Mouse (Mus musculus): ENCODE results near the gene Ndufs8. TPM values are rescaled to one million over a fixed set of nuclear protein-coding genes. Genes with fewer than 3 reads are reported as not detected.
"Not testable (repeated sequence)": the region's sequence is repeated elsewhere in the genome, so short reads cannot be mapped to it uniquely, and the experiment has no call there.

The Ndufs8 gene
- 41.6 and 58.3 TPM in 2 replicates for polyA plus RNA-seq (2011; ENCODE audit: insufficient read depth, insufficient read length, low replicate concordance, missing spikeins)

DNA sequence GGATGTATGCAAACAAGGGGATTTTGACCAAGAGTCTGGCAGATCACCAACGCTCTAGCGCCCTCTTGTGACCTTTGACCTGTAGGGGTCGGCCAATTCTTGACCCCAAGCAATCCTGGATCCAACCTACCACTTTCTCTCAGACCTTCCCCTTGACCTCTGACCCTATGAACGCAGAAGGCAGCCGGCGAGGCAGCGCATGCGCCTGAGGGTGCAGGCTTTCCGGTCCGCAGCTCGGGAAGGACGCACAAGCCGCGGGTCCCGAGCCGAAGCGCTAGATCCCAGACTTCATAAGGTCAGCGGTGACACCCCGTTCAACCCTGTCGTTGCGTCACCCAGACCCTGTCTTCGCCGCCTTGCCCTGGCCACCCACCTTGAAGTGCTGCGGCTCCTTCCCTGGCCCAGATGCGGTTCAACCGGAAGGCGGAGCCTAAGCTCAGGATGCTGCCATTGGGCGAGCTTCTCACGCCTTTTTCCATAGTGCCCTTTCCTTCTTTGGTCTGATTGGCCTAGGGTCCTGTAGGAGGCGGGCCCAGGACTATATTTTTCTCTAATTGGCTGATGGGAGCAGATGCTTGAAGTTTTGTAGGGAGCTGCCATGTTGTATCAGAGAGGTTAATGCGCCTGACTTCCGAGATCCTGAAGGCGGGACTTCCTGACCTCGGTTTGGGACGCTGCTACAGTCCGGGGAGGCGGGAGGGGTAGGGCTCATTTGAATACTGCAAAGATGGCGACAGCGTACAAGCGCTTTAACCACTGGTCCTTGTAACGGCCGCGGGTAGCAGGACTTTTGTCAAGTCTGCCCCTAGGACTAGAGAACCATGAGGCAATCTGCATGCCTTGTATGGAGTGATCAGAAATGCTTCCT lies at the start of gene Ndufs8:
Gene Ndufs8, minus strand, starts transcription at position 438 of the 868 bp plus-strand sequence.
- Histone ChIP-seq H3K4me1 (ENCODE audit: control insufficient read depth, insufficient read depth, low read length) (peaks cover 8% of the 10 kb centered on the region), H3K27ac (ENCODE audit: control insufficient read depth, insufficient read depth, low read depth, low read length, poor library complexity) (peak within 1 kb of the TSS; percentile 89), H3K4me3 (replicated peaks; ENCODE audit: control insufficient read depth, low read depth, low read length) (peak within 1 kb of the TSS; percentile 93)
- WGBS = under 1% methylated on average over 43 of the region's 43 CpGs
- TF ChIP-seq CTCF (IDR thresholded peaks at IDR 0.05; ENCODE audit: control insufficient read depth, insufficient read depth, low read length) = peak; percentile 37; the same call in 1 of the 2 replicates
- TF ChIP-seq POLR2A (IDR thresholded peaks at IDR 0.05; ENCODE audit: borderline replicate concordance, control insufficient read depth, low read depth, low read length) = peak; percentile 78

DNA sequence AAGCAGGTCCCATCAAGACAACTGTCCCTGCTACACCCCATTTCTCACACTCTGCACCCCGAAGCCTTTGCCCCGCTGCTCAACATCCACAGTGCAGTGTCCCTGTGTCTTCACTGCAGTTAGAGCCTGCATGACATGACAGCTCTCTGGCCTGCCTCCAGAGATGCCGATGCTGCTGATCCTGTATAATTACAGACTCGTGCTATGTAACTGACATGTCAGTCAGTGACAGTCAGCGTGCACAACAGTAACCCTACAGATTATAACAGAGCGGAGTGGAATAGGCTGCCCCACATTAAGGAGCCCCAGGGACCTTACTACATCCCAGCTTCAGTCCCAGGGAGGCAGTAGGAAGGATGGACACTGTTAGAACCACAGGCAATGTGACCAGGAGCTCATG lies 49.2 kb upstream of the Ndufs8 start:
- H3K4me3 ChIP-seq (replicated peaks; ENCODE audit: control insufficient read depth, low read depth, low read length); H3K27ac ChIP-seq (ENCODE audit: control insufficient read depth, insufficient read depth, low read depth, low read length, poor library complexity); H3K4me1 ChIP-seq (ENCODE audit: control insufficient read depth, insufficient read depth, low read length): not testable (repeated sequence)
- 85% methylated on average over 6 of the region's 6 CpGs for WGBS

DNA sequence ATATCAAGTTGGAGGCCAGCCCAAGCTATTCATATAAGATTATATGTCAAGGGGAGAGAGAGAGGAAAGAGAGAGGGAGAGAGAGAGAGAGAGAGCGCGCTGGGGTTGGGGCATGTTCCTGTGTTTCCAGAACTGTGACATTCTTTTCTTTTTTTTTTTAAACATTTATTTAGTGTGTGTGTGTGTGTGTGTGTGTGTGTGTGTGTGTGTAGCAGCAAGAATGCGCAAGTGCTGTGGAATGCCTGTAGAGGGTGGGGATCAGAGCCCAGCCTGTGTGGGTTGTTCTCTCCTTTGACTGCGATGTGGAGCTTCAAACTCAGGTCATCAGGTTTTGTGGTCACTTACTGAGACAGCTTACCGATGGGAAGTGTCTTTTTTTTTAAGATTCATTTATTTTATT lies 47.6 kb upstream of the Ndufs8 start:
- peaks cover 2% of the 10 kb centered on the region; the same call in 1 of the 2 replicates for H3K4me1 ChIP-seq (ENCODE audit: control insufficient read depth, insufficient read depth, low read length)
- no peak overlapping the region for H3K4me3 ChIP-seq (replicated peaks; ENCODE audit: control insufficient read depth, low read depth, low read length)
- H3K27ac ChIP-seq (ENCODE audit: control insufficient read depth, insufficient read depth, low read depth, low read length, poor library complexity) = no peak overlapping the region
- TF ChIP-seq POLR2A (IDR thresholded peaks at IDR 0.05; ENCODE audit: borderline replicate concordance, control insufficient read depth, low read depth, low read length) (no peak), CTCF (IDR thresholded peaks at IDR 0.05; ENCODE audit: control insufficient read depth, insufficient read depth, low read length) (no peak)
- WGBS = 72% methylated on average over 5 of the region's 5 CpGs

DNA sequence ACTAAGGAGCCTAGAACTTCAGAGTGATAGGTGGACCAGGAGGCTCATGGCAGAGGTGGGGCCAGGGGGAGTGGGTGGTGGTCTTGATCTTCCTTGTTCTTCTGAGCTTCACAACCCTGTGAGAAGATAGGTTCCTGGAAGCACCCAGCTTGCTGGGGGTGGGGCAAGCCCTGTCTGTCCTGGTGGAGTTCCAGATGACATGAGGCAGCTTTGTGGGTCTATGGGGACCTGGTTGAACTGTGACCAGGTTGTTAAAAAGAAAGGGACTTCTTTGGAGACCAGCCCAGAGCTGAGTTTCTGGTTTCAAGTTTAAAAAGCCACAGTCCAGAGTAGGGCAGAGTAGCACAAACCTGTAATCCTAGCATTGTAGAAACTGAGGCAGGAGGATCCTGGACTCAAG lies 46.5 kb upstream of the Ndufs8 start:
- peaks cover 3% of the 10 kb centered on the region; the same call in 1 of the 2 replicates for H3K4me1 ChIP-seq (ENCODE audit: control insufficient read depth, insufficient read depth, low read length)
- TF ChIP-seq CTCF (IDR thresholded peaks at IDR 0.05; ENCODE audit: control insufficient read depth, insufficient read depth, low read length) = no peak
- TF ChIP-seq POLR2A (IDR thresholded peaks at IDR 0.05; ENCODE audit: borderline replicate concordance, control insufficient read depth, low read depth, low read length) = no peak
- H3K4me3 ChIP-seq (replicated peaks; ENCODE audit: control insufficient read depth, low read depth, low read length) = no peak overlapping the region

DNA sequence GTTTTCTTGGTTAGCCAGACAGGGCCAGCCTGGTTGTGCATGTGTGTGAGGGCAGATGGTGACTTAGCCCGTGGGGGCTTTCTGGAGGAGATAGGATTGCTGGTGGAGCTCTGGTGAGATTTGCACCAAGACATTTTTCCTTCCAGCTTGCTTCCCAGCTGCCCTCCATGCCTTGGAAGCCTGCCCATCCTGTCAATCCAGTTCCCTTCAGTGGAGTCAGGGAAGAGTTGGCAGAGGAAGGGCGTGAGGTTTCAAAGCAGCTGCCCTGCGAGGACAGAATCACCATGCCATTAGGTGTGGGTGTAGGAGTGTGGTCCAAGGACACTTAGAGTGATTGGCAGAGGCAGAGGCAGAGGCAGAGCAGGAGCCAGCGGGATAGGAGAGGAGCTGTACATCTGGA lies 45.9 kb upstream of the Ndufs8 start, which contains the start of gene Aldh3b3:
Gene Aldh3b3, plus strand, starts transcription at position 176 of the 400 bp plus-strand sequence.
- TF ChIP-seq CTCF (IDR thresholded peaks at IDR 0.05; ENCODE audit: control insufficient read depth, insufficient read depth, low read length) (no peak), POLR2A (IDR thresholded peaks at IDR 0.05; ENCODE audit: borderline replicate concordance, control insufficient read depth, low read depth, low read length) (no peak)
- Histone ChIP-seq H3K4me1 (ENCODE audit: control insufficient read depth, insufficient read depth, low read length) (peaks cover 2% of the 10 kb centered on the region; the same call in 1 of the 2 replicates), H3K27ac (ENCODE audit: control insufficient read depth, insufficient read depth, low read depth, low read length, poor library complexity) (no peak within 1 kb of the TSS), H3K4me3 (replicated peaks; ENCODE audit: control insufficient read depth, low read depth, low read length) (no peak within 1 kb of the TSS)
- WGBS = 72% methylated on average over 4 of the region's 4 CpGs

More for the DNA sequence above, 46.5 kb upstream of the Ndufs8 start:
- no peak overlapping the region for H3K27ac ChIP-seq (ENCODE audit: control insufficient read depth, insufficient read depth, low read depth, low read length, poor library complexity)

DNA sequence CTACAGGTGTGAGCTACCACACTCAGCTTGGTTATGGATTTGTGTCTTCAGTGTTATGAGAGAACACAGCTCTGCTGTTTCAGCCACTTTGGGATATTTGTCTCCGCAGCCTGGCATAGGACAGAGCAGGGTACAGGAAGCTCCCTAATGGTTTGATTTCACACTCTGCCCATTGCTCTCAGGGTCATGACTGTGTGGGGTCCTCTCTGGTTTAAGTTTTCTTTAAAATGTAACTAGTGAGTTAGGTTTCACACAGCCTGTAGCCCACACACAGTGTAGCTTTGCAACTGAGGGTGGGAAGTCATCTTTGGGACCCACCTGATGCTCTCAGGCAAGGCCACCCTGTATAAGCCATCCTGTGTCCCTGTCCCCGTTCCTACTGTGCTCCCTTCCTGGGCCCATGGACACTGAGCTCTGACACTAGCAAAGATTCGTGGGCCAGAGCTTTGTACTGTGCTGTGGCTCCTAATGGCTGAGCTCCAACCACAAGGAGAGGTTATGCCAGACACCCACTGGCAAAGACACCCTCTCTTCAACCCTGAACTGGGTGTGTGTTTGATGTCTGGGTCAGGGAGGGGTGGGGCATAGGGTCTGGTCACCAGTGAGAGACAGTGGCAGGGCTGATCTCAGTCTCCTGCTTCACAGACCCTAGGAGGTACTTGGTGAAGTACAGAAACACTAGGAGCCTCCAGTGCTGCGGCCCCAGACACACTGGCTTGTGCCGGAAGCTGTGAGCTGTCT lies 44.9 kb upstream of the Ndufs8 start:
- H3K4me1 ChIP-seq (ENCODE audit: control insufficient read depth, insufficient read depth, low read length); H3K4me3 ChIP-seq (replicated peaks; ENCODE audit: control insufficient read depth, low read depth, low read length); H3K27ac ChIP-seq (ENCODE audit: control insufficient read depth, insufficient read depth, low read depth, low read length, poor library complexity): not testable (repeated sequence)
- 73% methylated on average over 5 of the region's 5 CpGs for WGBS

DNA sequence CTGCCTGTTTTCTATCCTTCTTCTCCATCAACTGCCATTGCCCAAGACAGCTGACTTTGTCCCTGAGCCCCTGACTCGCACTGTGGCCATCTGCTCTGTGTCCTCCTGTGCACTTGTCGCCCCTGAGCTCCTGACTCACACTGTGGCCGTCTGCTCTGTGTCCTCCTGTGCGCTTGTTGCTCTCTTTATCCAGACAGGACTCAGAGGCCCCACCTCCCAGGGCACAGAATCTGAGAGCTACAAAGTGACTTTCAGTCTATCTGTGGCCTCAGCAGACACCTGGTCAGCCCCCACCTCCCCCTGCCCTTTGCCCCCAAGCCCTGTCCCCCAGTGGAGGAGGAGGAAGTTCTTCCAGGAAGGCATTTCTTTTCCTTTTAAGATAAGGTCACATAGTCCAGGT lies 43.2 kb upstream of the Ndufs8 start:
- WGBS = 68% methylated on average over 4 of the region's 4 CpGs

DNA sequence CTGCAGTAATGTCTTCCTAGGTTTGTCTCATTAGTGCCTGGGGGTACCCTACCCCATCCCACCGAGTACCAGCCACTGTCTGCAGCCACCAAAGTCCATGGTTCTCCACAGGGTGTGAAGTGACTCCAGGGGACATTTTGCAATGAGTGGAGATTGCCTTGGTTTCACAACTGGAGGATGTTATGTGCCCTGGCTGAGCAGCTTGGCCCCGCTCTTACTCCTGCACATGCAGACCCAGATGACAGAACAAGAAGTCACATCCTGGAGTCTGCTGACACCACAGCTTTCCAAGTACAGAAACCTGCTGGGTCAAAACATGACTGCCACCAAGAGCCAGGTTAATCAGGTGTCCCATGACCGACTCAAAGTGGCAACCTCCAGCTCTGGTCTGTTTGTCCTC lies 42.5 kb upstream of the Ndufs8 start:
- Histone ChIP-seq H3K4me1 (ENCODE audit: control insufficient read depth, insufficient read depth, low read length) (peaks cover 5% of the 10 kb centered on the region; the same call in 1 of the 2 replicates), H3K27ac (ENCODE audit: control insufficient read depth, insufficient read depth, low read depth, low read length, poor library complexity) (no peak overlapping the region), H3K4me3 (replicated peaks; ENCODE audit: control insufficient read depth, low read depth, low read length) (no peak overlapping the region)
- TF ChIP-seq POLR2A (IDR thresholded peaks at IDR 0.05; ENCODE audit: borderline replicate concordance, control insufficient read depth, low read depth, low read length) (no peak), CTCF (IDR thresholded peaks at IDR 0.05; ENCODE audit: control insufficient read depth, insufficient read depth, low read length) (no peak)
- WGBS = 49% methylated on average over 3 of the region's 3 CpGs

More for the DNA sequence above, 43.2 kb upstream of the Ndufs8 start:
- H3K4me3 ChIP-seq (replicated peaks; ENCODE audit: control insufficient read depth, low read depth, low read length) = no peak overlapping the region
- peaks cover 5% of the 10 kb centered on the region; the same call in 1 of the 2 replicates for H3K4me1 ChIP-seq (ENCODE audit: control insufficient read depth, insufficient read depth, low read length)
- no peak for TF ChIP-seq CTCF (IDR thresholded peaks at IDR 0.05; ENCODE audit: control insufficient read depth, insufficient read depth, low read length)
- no peak for TF ChIP-seq POLR2A (IDR thresholded peaks at IDR 0.05; ENCODE audit: borderline replicate concordance, control insufficient read depth, low read depth, low read length)
- no peak overlapping the region for H3K27ac ChIP-seq (ENCODE audit: control insufficient read depth, insufficient read depth, low read depth, low read length, poor library complexity)
